Mouse (Mus musculus) testis, adult 2 months (tissue): Measurements from ENCODE around the gene Gm36210. TPM values are rescaled to one million over a fixed set of nuclear protein-coding genes. Genes with fewer than 3 reads are reported as not detected.

Source experiments
- H3K27ac ChIP-seq: fragments of 200-500 bp; 2 replicates; pipeline ENCODE4 v1.5.1; 2012; ENCODE audit warnings: low read depth, low read length; ENCODE audit not compliant: control insufficient read depth, insufficient read depth
- H3K27me3 ChIP-seq: fragments of 200-500 bp; 2 replicates; pipeline ENCODE4 v1.6.1; 2012; ENCODE audit warnings: mild to moderate bottlenecking, low read length, moderate library complexity; ENCODE audit not compliant: control insufficient read depth, insufficient read depth
- H3K36me3 ChIP-seq: fragments of 200-500 bp; 2 replicates; pipeline ENCODE4 v1.6.1; 2012; ENCODE audit warnings: mild to moderate bottlenecking, low read length; ENCODE audit not compliant: control insufficient read depth, insufficient read depth
- H3K4me1 ChIP-seq: fragments of 200-500 bp; 2 replicates; pipeline ENCODE4 v1.6.1; 2012; ENCODE audit warnings: low read length; ENCODE audit not compliant: control insufficient read depth, insufficient read depth
- H3K4me3 ChIP-seq: fragments of 200-500 bp; 2 replicates; pipeline ENCODE4 v1.5.1; 2012; ENCODE audit warnings: low read depth, mild to moderate bottlenecking, low read length, moderate library complexity, mixed read lengths; ENCODE audit not compliant: control insufficient read depth
- CTCF ChIP-seq: fragments of 200-500 bp; IDR thresholded peaks from 2 replicates; pipeline ENCODE4 v1.5.1; 2012; ENCODE audit warnings: low read depth, mild to moderate bottlenecking, inconsistent platforms, low read length, moderate library complexity; ENCODE audit not compliant: control insufficient read depth, insufficient read depth, insufficient replicate concordance
- POLR2A ChIP-seq: fragments of 200-500 bp; IDR thresholded peaks from 2 replicates; pipeline ENCODE4 v1.6.1; 2012; ENCODE audit warnings: low read depth, mild to moderate bottlenecking, inconsistent platforms, low read length, moderate library complexity; ENCODE audit not compliant: control insufficient read depth
- polyA plus RNA-seq: library from polyadenylated mRNA; depleted of rRNA; stranded (reverse); fragments of >200 nt; gene quantifications from 2 replicates; pipeline ENCODE4 v1.2.3, GENCODE M21; 2012; rRNA removed

Gene Gm36210
- polyA plus RNA-seq, 1 experiment, result 0.79 TPM

DNA sequence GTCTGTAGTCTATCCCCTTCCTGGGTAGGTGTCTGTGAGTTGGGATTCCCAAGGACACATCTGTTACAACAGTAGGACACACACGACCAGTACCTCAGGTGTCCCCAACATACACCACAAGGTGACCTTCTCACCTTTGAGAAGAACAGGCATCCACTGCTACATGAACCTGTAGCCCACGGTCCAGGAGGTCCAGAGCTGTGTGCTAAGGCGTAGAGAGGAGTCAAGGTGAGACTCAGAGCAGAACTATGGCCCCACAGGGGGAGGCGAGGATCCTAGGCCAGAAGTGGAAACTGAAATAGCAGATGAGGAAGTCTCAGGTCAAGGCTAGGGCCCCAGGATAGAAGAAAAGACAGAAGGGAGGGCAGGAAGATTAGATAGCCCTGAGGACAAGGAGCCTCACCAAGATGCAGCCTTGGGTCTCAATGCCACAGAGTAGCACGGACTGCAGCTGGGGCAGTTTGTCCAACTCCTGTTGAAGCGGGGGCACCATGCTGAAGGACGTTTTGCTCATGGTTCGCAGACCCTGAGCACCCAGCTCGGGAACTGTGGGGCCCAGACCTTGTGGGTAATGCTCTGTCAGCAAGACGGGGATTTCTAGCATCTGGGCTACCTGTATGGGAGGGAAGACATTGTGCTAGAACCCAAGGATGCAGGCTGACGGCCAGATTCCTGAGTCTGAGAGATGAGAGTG is 55.5 kb downstream of the Gm36210 start:
- TF ChIP-seq POLR2A (no peak), CTCF (no peak)
- no peaks in the 10 kb centered on the region for H3K27me3 ChIP-seq
- peaks cover 4% of the 10 kb centered on the region for H3K4me1 ChIP-seq
- H3K4me3 ChIP-seq, result no peak overlapping the region
- peak overlapping the region; percentile 47 for H3K27ac ChIP-seq
- no peaks in the 10 kb centered on the region for H3K36me3 ChIP-seq

DNA sequence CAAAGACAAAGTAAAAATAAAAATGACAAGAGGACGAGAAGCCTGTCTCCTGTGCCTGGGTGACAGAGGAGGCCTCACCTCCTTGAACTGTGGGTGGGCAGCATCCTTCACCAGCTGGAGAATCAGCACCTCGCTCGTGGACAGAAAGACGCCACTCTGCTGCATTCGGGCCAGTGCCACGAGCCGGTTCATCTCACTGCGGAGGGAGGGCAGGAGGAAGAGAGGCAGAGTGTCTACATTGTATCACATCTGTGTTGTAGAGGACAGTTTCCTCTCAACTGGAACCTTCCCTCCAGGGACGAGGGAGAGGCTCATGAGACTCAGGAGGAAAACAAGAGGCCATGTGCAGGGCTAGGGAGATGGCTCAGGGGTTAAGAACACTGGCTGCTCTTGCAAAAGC is 56.9 kb downstream of the Gm36210 start:
- TF ChIP-seq POLR2A (no peak), CTCF (no peak)
- H3K36me3 ChIP-seq, result no peaks in the 10 kb centered on the region
- peaks cover 13% of the 10 kb centered on the region for H3K4me1 ChIP-seq
- H3K27me3 ChIP-seq, result no peaks in the 10 kb centered on the region
- no peak overlapping the region for H3K4me3 ChIP-seq
- no peak overlapping the region for H3K27ac ChIP-seq

Other genes with a start within 250 kb of the Gm36210 start
- gene Ppp6r1, start 247.5 kb downstream of the Gm36210 start, polyA plus RNA-seq, result 137 and 154 TPM in 2 replicates
- gene Hspbp1, start 221.4 kb downstream of the Gm36210 start, polyA plus RNA-seq, result 64.3 and 65.6 TPM in 2 replicates
- gene Brsk1, start 215.9 kb downstream of the Gm36210 start, polyA plus RNA-seq, result 53.3 and 60.3 TPM in 2 replicates
- 0.12 and 0.14 TPM in 2 replicates for gene Tmem150b, start 181.3 kb downstream of the Gm36210 start, polyA plus RNA-seq
- gene Kmt5c, start 166.4 kb downstream of the Gm36210 start, polyA plus RNA-seq, result 35.7 and 37.0 TPM in 2 replicates
- gene Cox6b2, start 153.4 kb downstream of the Gm36210 start, polyA plus RNA-seq, result 1,707 and 1,788 TPM in 2 replicates
- 319 and 358 TPM in 2 replicates for gene Fam71e2, start 135.2 kb downstream of the Gm36210 start, polyA plus RNA-seq
- 15.5 and 17.3 TPM in 2 replicates for gene Il11, start 123.7 kb downstream of the Gm36210 start, polyA plus RNA-seq
- 387 and 534 TPM in 2 replicates for gene Tmem190, start 123.6 kb downstream of the Gm36210 start, polyA plus RNA-seq
- 1.1 and 1.6 TPM in 2 replicates for gene Tmem238, start 116.9 kb downstream of the Gm36210 start, polyA plus RNA-seq
- 176 and 240 TPM in 2 replicates for gene Rpl28, start 113.6 kb downstream of the Gm36210 start, polyA plus RNA-seq
- gene Ube2s, start 93.9 kb downstream of the Gm36210 start, polyA plus RNA-seq, result 1,069 and 1,189 TPM in 2 replicates
- gene Shisa7, start 61.8 kb downstream of the Gm36210 start, polyA plus RNA-seq, result 21.8 and 24.8 TPM in 2 replicates
- gene Isoc2b, start 36.3 kb downstream of the Gm36210 start, polyA plus RNA-seq, result 4.9 and 6.5 TPM in 2 replicates
- gene Isoc2a, start 29.4 kb downstream of the Gm36210 start, polyA plus RNA-seq, result 20.2 and 20.9 TPM in 2 replicates
- 8.8 and 10.5 TPM in 2 replicates for gene Zfp628, start 8.7 kb upstream of the Gm36210 start, polyA plus RNA-seq
- 3.7 and 4.8 TPM in 2 replicates for gene Nat14, start 15.5 kb upstream of the Gm36210 start, polyA plus RNA-seq
- gene Ssc5d, start 19.3 kb upstream of the Gm36210 start, polyA plus RNA-seq, result 0.94 and 1.9 TPM in 2 replicates
- 0.04 and 0.17 TPM in 2 replicates for gene Sbk2, start 57.9 kb upstream of the Gm36210 start, polyA plus RNA-seq
- 0.23 and 0.27 TPM in 2 replicates for gene Sbk3, start 64.7 kb upstream of the Gm36210 start, polyA plus RNA-seq
- gene Zfp579, start 89.6 kb upstream of the Gm36210 start, polyA plus RNA-seq, result 7.6 and 9.1 TPM in 2 replicates
- 11.2 and 12.5 TPM in 2 replicates for gene Zfp524, start 107.9 kb upstream of the Gm36210 start, polyA plus RNA-seq
- 36.1 and 37.2 TPM in 2 replicates for gene Fiz1, start 108.2 kb upstream of the Gm36210 start, polyA plus RNA-seq
- gene Gm44973, start 109.0 kb upstream of the Gm36210 start, polyA plus RNA-seq, result not detected in 2 replicates
- 18.3 and 18.7 TPM in 2 replicates for gene Zfp865, start 113.9 kb upstream of the Gm36210 start, polyA plus RNA-seq
- gene Ccdc106, start 114.0 kb upstream of the Gm36210 start, polyA plus RNA-seq, result 7.9 and 9.2 TPM in 2 replicates
- not detected in 2 replicates for gene 4632433K11Rik, start 127.6 kb upstream of the Gm36210 start, polyA plus RNA-seq
- 4.3 and 5.2 TPM in 2 replicates for gene Zfp784, start 131.9 kb upstream of the Gm36210 start, polyA plus RNA-seq
- gene Zfp580, start 145.0 kb upstream of the Gm36210 start, polyA plus RNA-seq, result 9.4 and 11.1 TPM in 2 replicates
- 85.7 and 88.5 TPM in 2 replicates for gene U2af2, start 155.6 kb upstream of the Gm36210 start, polyA plus RNA-seq
- gene Epn1, start 173.7 kb upstream of the Gm36210 start, polyA plus RNA-seq, result 91.7 and 103 TPM in 2 replicates
- gene Rfpl4, start 210.4 kb upstream of the Gm36210 start, polyA plus RNA-seq, result 0.07 TPM in 1 of 2 replicates, not detected in the other
- gene Rasl2-9, start 219.4 kb upstream of the Gm36210 start, polyA plus RNA-seq, result 142 and 148 TPM in 2 replicates
- not detected in 2 replicates for gene Vmn1r55, start 243.2 kb upstream of the Gm36210 start, polyA plus RNA-seq